Mouse (Mus musculus) central nervous system, embryonic 14 days (tissue): ENCODE results near the gene Ltb4r1. TPM values are rescaled to one million over a fixed set of nuclear protein-coding genes. Genes with fewer than 3 reads are reported as not detected.

Experiments used
- polyA plus RNA-seq: library from polyadenylated mRNA; depleted of rRNA; stranded (reverse); fragments of >200 nt; gene quantifications from 2 replicates; pipeline ENCODE4 v1.2.3, GENCODE M21; 2012; rRNA removed

The Ltb4r1 gene
- polyA plus RNA-seq: 0.34 and 0.91 TPM in 2 replicates

GRCm38 (mm10) chr14:55765696-55766095, at the start of gene Ltb4r1:
Gene Ltb4r1 (plus strand): TSS chr14:55765962.

DNA sequence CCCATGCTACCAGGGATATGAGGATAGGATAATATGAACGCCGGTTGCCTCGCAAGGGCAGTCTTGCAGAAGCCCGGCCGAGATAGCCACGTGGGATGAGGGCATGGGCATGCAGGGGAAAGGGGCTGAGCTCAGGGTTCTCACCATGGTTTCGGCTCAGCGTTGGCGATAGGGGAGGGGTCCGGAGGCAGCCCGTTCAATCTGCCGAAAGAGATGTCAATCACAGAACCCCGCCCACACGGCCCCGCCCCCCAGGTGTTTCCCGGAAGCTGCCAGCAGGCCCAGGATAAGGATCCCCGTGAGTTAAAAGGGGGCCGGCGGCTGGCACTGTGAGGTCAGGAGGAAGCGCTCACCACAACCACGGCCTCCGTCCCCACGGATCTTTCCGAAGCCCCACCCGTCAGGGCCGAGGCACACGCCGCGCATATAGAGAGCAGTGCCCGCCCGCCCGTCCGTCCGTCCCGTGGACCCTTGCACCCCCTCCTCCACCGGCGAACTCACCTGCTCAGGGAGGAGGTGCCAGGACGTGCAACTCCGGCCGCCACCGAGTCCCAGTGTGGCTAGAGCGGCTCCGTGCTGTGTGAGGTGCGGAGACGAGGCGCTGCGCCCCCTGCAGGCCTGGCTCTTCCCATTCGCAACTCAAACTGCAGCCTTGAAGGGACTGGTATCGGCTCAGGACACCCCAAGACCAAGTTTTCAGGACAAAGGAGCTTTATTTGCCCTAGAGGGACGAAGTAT, 43.9 kb upstream of the Ltb4r1 start, which contains the start of gene Rabggta:
Gene Rabggta (minus strand): TSS at position 564 of the 738 bp plus-strand sequence.

DNA sequence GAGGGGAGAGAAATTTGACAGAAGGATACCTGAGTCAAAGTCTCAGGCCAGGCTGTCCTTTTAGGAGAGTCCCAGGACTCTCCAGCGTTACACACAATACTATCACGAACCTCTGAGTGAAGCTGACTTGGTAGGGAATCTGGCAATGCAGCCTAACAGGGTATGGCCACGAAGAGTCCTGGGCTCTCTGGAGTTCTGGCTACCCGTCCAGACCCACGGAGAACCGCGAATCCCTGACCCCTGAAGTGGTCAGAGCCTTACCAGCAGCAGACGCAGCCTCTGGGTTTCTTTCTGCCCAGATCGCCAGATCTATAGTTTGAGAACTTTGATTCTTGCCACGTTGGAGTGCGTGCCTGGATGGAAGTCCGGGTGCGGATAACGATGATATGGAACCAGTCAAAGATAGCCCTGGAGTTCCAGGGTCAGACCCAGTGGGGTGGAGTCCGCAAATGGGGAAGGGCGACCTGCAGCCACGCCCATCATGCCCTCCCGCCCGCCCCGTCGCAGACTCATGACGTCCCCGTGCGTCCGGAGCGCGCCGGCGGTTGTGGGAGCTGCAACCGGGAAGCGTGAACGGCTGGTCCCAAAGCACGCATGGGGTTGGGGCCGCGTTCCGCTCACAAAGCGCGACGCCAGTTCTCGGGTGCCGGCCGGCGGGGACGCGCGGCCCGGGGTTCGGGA, 20.4 kb upstream of the Ltb4r1 start, which contains the start of the genes Dhrs1 and Nop9:
Gene Dhrs1 (minus strand): TSS at position 511 of the 681 bp plus-strand sequence.
Gene Nop9 (plus strand): TSS at position 514 of the 681 bp plus-strand sequence.

DNA sequence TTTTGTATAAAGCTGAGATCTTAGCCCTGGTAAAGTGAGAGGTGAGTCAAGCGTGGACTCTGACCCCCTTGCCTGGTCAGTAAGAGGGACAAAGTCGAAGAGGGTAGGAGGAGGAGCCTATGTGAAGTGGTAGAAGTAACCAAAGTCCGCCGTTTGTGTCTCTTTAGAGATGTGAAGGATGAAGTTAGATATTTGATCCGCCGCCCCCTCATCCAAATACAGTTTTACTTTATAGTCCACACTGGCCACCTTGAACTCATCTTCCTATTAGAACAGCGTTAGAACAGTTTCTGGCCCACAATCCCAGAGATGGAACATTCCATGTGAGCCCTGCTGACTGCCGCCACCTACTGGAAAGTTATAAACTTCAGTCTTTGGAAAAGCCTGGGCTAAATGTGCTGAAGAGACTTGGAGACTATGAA, 7.4 kb upstream of the Ltb4r1 start, which contains the start of gene Cideb:
Gene Cideb (minus strand): TSS at position 96 of the 422 bp plus-strand sequence.

GRCm38 (mm10) chr14:55761163-55761562, 4.6 kb upstream of the Ltb4r1 start, which contains the start of gene Ltb4r2:
Gene Ltb4r2 (plus strand): TSS chr14:55761428.

GRCm38 (mm10) chr14:55783958-55784235, 18.1 kb downstream of the Ltb4r1 start, which contains the start of gene Adcy4:
Gene Adcy4 (minus strand): TSS chr14:55784095.

GRCm38 (mm10) chr14:55788256-55789050, 22.7 kb downstream of the Ltb4r1 start, which contains the start of gene Ripk3:
Gene Ripk3 (minus strand): TSS chr14:55788865.

Other genes starting within 250 kb of the Ltb4r1 start
- gene Nrl, start 241.0 kb upstream of the Ltb4r1 start, polyA plus RNA-seq: 0.64 and 0.80 TPM in 2 replicates
- 19.4 and 24.9 TPM in 2 replicates for gene Pck2, start 225.7 kb upstream of the Ltb4r1 start, polyA plus RNA-seq
- 99.5 and 110 TPM in 2 replicates for gene Dcaf11, start 206.0 kb upstream of the Ltb4r1 start, polyA plus RNA-seq
- 0.55 and 0.85 TPM in 2 replicates for gene A730061H03Rik, start 205.6 kb upstream of the Ltb4r1 start, polyA plus RNA-seq
- gene Fitm1, start 190.3 kb upstream of the Ltb4r1 start, polyA plus RNA-seq: 0.20 and 4.1 TPM in 2 replicates
- 95.6 and 100 TPM in 2 replicates for gene Psme1, start 187.8 kb upstream of the Ltb4r1 start, polyA plus RNA-seq
- 15.2 and 19.4 TPM in 2 replicates for gene Emc9, start 180.7 kb upstream of the Ltb4r1 start, polyA plus RNA-seq
- 80.2 and 87.2 TPM in 2 replicates for gene Psme2, start 174.8 kb upstream of the Ltb4r1 start, polyA plus RNA-seq
- gene Rnf31, start 174.3 kb upstream of the Ltb4r1 start, polyA plus RNA-seq: 24.8 and 26.6 TPM in 2 replicates
- gene Irf9, start 162.4 kb upstream of the Ltb4r1 start, polyA plus RNA-seq: 27.1 and 27.9 TPM in 2 replicates
- gene Rec8, start 147.9 kb upstream of the Ltb4r1 start, polyA plus RNA-seq: 19.0 and 25.2 TPM in 2 replicates
- gene Ipo4, start 130.0 kb upstream of the Ltb4r1 start, polyA plus RNA-seq: 171 and 172 TPM in 2 replicates
- gene Gm49378, start 128.1 kb upstream of the Ltb4r1 start, polyA plus RNA-seq: 6.9 and 7.0 TPM in 2 replicates
- 48.4 and 58.4 TPM in 2 replicates for gene Tm9sf1, start 122.2 kb upstream of the Ltb4r1 start, polyA plus RNA-seq
- gene Tssk4, start 115.8 kb upstream of the Ltb4r1 start, polyA plus RNA-seq: 2.0 and 2.1 TPM in 2 replicates
- 52.9 and 57.0 TPM in 2 replicates for gene Mdp1, start 105.5 kb upstream of the Ltb4r1 start, polyA plus RNA-seq
- gene Gmpr2, start 94.0 kb upstream of the Ltb4r1 start, polyA plus RNA-seq: 43.0 and 44.1 TPM in 2 replicates
- gene Nedd8, start 93.8 kb upstream of the Ltb4r1 start, polyA plus RNA-seq: 461 and 488 TPM in 2 replicates
- 32.9 and 33.1 TPM in 2 replicates for gene Tinf2, start 84.1 kb upstream of the Ltb4r1 start, polyA plus RNA-seq
- gene Tgm1, start 52.0 kb upstream of the Ltb4r1 start, polyA plus RNA-seq: 0.43 and 1.5 TPM in 2 replicates
- 57.1 and 61.9 TPM in 2 replicates for gene Rabggta, start 43.7 kb upstream of the Ltb4r1 start, polyA plus RNA-seq
- 86.8 and 87.0 TPM in 2 replicates for gene Dhrs1, start 20.3 kb upstream of the Ltb4r1 start, polyA plus RNA-seq
- gene Nop9, start 20.3 kb upstream of the Ltb4r1 start, polyA plus RNA-seq: 21.4 and 26.4 TPM in 2 replicates
- gene Cideb, start 7.5 kb upstream of the Ltb4r1 start, polyA plus RNA-seq: 0.57 and 1.3 TPM in 2 replicates
- 0.11 and 0.21 TPM in 2 replicates for gene Ltb4r2, start 4.5 kb upstream of the Ltb4r1 start, polyA plus RNA-seq
- 5.0 and 9.7 TPM in 2 replicates for gene Adcy4, start 18.1 kb downstream of the Ltb4r1 start, polyA plus RNA-seq
- 3.1 and 9.4 TPM in 2 replicates for gene Ripk3, start 22.9 kb downstream of the Ltb4r1 start, polyA plus RNA-seq
- 29.1 and 48.1 TPM in 2 replicates for gene Nfatc4, start 57.2 kb downstream of the Ltb4r1 start, polyA plus RNA-seq
- gene Nynrin, start 88.0 kb downstream of the Ltb4r1 start, polyA plus RNA-seq: 18.4 and 24.1 TPM in 2 replicates
- gene Cbln3, start 118.4 kb downstream of the Ltb4r1 start, polyA plus RNA-seq: 0.45 and 0.53 TPM in 2 replicates
- gene Khnyn, start 119.0 kb downstream of the Ltb4r1 start, polyA plus RNA-seq: 14.8 and 16.5 TPM in 2 replicates
- gene Sdr39u1, start 134.3 kb downstream of the Ltb4r1 start, polyA plus RNA-seq: 102 and 107 TPM in 2 replicates
- gene Cma1, start 178.7 kb downstream of the Ltb4r1 start, polyA plus RNA-seq: 1.4 and 5.1 TPM in 2 replicates
- gene Cma2, start 185.0 kb downstream of the Ltb4r1 start, polyA plus RNA-seq: not detected in 2 replicates